Mouse (Mus musculus): ENCODE data around the gene Dock3.

Dock3 gene

GRCm38 (mm10) chr9:107009841-107010240 is 221.9 kb downstream of the Dock3 start:
- DNase-seq (ENCODE audit: low spot score) = peak; percentile 14

- DNase-seq (ENCODE audit: low spot score) = peak; percentile 12
Measured at GRCm38 (mm10) chr9:107003187-107003586, 228.5 kb downstream of the Dock3 start.

- peak; percentile 24 for DNase-seq (ENCODE audit: low spot score)
Measured at GRCm38 (mm10) chr9:106970742-106971141, 261.0 kb downstream of the Dock3 start.

- DNase-seq (ENCODE audit: low spot score) = peak; percentile 23
Measured at GRCm38 (mm10) chr9:106958452-106958851, 273.3 kb downstream of the Dock3 start.

GRCm38 (mm10) chr9:106955486-106955885 is 276.2 kb downstream of the Dock3 start:
- DNase-seq (ENCODE audit: low spot score) = no peak

- DNase-seq (ENCODE audit: low spot score) = no peak
Measured at GRCm38 (mm10) chr9:106934998-106935397, 296.7 kb downstream of the Dock3 start.

- no peak for DNase-seq (ENCODE audit: low spot score)
Measured at GRCm38 (mm10) chr9:106914878-106915277, 316.8 kb downstream of the Dock3 start.

GRCm38 (mm10) chr9:106913759-106914158 is 317.9 kb downstream of the Dock3 start:
- peak; percentile 32 for DNase-seq (ENCODE audit: low spot score)

GRCm38 (mm10) chr9:106911624-106912023 is 320.1 kb downstream of the Dock3 start:
- DNase-seq (ENCODE audit: low spot score) = no peak

GRCm38 (mm10) chr9:106908715-106909114 is 323.0 kb downstream of the Dock3 start:
- DNase-seq (ENCODE audit: low spot score) = no peak

GRCm38 (mm10) chr9:106908174-106908573 is 323.5 kb downstream of the Dock3 start:
- no peak for DNase-seq (ENCODE audit: low spot score)

GRCm38 (mm10) chr9:106906597-106906996 is 325.1 kb downstream of the Dock3 start:
- DNase-seq (ENCODE audit: low spot score) = no peak

GRCm38 (mm10) chr9:106903791-106904134 is 327.9 kb downstream of the Dock3 start:
- peak; percentile 74 for DNase-seq (ENCODE audit: low spot score)

GRCm38 (mm10) chr9:106903099-106903790 is 328.5 kb downstream of the Dock3 start:
- no peak for DNase-seq (ENCODE audit: low spot score)

GRCm38 (mm10) chr9:106901596-106901995 is 330.1 kb downstream of the Dock3 start:
- DNase-seq (ENCODE audit: low spot score) = no peak

- no peak for DNase-seq (ENCODE audit: low spot score)
Measured at GRCm38 (mm10) chr9:106898901-106899300, 332.8 kb downstream of the Dock3 start.

- no peak for DNase-seq (ENCODE audit: low spot score)
Measured at GRCm38 (mm10) chr9:106893327-106893726, 338.4 kb downstream of the Dock3 start.

GRCm38 (mm10) chr9:106892552-106892875 is 339.2 kb downstream of the Dock3 start:
- DNase-seq (ENCODE audit: low spot score) = no peak

- DNase-seq (ENCODE audit: low spot score) = peak; percentile 98
Measured at GRCm38 (mm10) chr9:106891829-106892551, 339.7 kb downstream of the Dock3 start, which contains the start of gene Manf. Gene Manf, minus strand, starts transcription at chr9:106891979.

GRCm38 (mm10) chr9:106891341-106891741 is 340.4 kb downstream of the Dock3 start:
- DNase-seq (ENCODE audit: low spot score) = peak; percentile 24

- no peak for DNase-seq (ENCODE audit: low spot score)
Measured at GRCm38 (mm10) chr9:106890496-106891240, 341.0 kb downstream of the Dock3 start.

GRCm38 (mm10) chr9:106889321-106889720 is 342.4 kb downstream of the Dock3 start:
- DNase-seq (ENCODE audit: low spot score) = no peak

- no peak for DNase-seq (ENCODE audit: low spot score)
Measured at GRCm38 (mm10) chr9:106888346-106888745, 343.4 kb downstream of the Dock3 start.
